Mouse (Mus musculus): Measurements from ENCODE around the gene Pafah1b3.

DNA sequence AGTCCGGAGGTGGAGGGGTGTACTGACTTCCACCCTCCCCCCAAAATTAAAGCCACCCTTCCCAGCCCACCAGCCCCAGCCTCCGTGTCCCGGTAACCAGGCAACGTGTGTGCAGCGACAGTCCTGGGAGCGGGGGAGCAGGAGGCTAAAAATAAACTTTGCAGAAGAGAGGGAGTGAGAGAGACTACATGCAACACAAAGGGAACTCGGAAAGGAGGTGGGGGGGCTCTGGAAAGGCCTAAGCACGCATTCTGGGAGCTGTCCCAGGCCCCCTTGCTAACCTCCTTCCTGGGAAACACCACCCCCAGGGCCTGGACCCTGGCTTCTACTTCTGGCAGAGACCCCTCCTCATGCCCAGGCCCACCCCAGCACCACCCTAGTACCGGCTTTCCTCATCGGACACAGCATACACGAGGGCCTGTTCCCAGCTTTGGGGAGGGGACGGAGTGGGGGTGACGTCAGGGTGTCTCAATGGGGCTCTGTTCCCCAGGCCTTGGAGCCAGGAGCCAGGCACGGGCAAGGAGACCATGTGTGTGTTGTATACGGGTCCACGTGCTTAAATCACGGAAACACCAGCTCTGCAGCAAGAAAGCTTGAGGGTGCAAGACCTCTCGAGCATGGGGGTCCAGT is 49.7 kb downstream of the Pafah1b3 start:
- TF ChIP-seq CTCF (conservative IDR thresholded peaks at IDR 0.05; ENCODE audit: low read length) (no peak), POU5F1 (IDR thresholded peaks at IDR 0.05; ENCODE audit: borderline replicate concordance, low read length) (no peak), NANOG (IDR thresholded peaks at IDR 0.05; ENCODE audit: borderline replicate concordance, low read length) (no peak)
